Comparison of ENCODE assay signal across 30 mouse cellular contexts in genomic region chr5:111993221-111993620, GRCm38 (mm10).
"Had no signal": no experiment of that assay in that cellular context is flagged by ENCODE, and none has a peak within 500 bp of the region (broad histone marks: within the 10 kb centered on the region; RNA-seq: fewer than 3 reads in every experiment).

No protein-coding gene starts in this region.

- DNase-seq: left cerebral cortex, postnatal 4 days; liver; liver, embryonic 13.5 days; liver, postnatal 0 days; lung, adult 18-20 months; lung, adult 2 months; lung, embryonic 14.5 days; lung, postnatal 10 days; lung, postnatal 14 days; lung, postnatal 36 days; lung, postnatal 4 days had no signal

- H3K27me3 ChIP-seq: limb, embryonic 15.5 days; liver, embryonic 12.5 days; liver, embryonic 13.5 days; liver, embryonic 15.5 days; lung, embryonic 15.5 days; midbrain, embryonic 12.5 days; midbrain, embryonic 13.5 days; midbrain, embryonic 15.5 days had no signal

- H3K4me3 ChIP-seq: limb, embryonic 10.5 days; limb, embryonic 12.5 days; limb, embryonic 13.5 days; limb, embryonic 15.5 days; liver, embryonic 12.5 days; liver, embryonic 13.5 days; liver, embryonic 15.5 days; lung, embryonic 15.5 days; megakaryocyte, embryonic 14.5 days; midbrain, embryonic 10.5 days; midbrain, embryonic 12.5 days; midbrain, embryonic 13.5 days; midbrain, embryonic 15.5 days; myocyte had no signal

- H3K4me1 ChIP-seq: limb, embryonic 12.5 days; limb, embryonic 13.5 days; limb, embryonic 15.5 days; liver, embryonic 12.5 days; liver, embryonic 13.5 days; liver, embryonic 15.5 days; lung, embryonic 15.5 days; megakaryocyte, embryonic 14.5 days; midbrain, embryonic 13.5 days; midbrain, embryonic 15.5 days had no signal

- H3K36me3 ChIP-seq: limb, embryonic 10.5 days; limb, embryonic 12.5 days; limb, embryonic 13.5 days; limb, embryonic 15.5 days; liver, embryonic 12.5 days; liver, embryonic 13.5 days; liver, embryonic 15.5 days; lung, embryonic 15.5 days; midbrain, embryonic 10.5 days; midbrain, embryonic 12.5 days; midbrain, embryonic 13.5 days; midbrain, embryonic 15.5 days had no signal

- H3K4me2 ChIP-seq: limb, embryonic 12.5 days; limb, embryonic 13.5 days; limb, embryonic 15.5 days; liver, embryonic 11.5 days; liver, embryonic 12.5 days; liver, embryonic 13.5 days; liver, embryonic 15.5 days; lung, embryonic 14.5 days; lung, embryonic 15.5 days; midbrain, embryonic 11.5 days; midbrain, embryonic 12.5 days; midbrain, embryonic 13.5 days; midbrain, embryonic 15.5 days had no signal

- ATAC-seq: liver, embryonic 12.5 days; liver, postnatal 0 days; lung, postnatal 0 days; midbrain, embryonic 15.5 days; midbrain, embryonic 16.5 days had no signal

- H3K9me3 ChIP-seq: limb, embryonic 10.5 days; limb, embryonic 12.5 days; limb, embryonic 13.5 days; limb, embryonic 15.5 days; liver, embryonic 12.5 days; liver, embryonic 13.5 days; liver, embryonic 15.5 days; lung, embryonic 15.5 days; megakaryocyte, embryonic 14.5 days; midbrain, embryonic 10.5 days; midbrain, embryonic 12.5 days; midbrain, embryonic 13.5 days; midbrain, embryonic 15.5 days had no signal

- H3K9ac ChIP-seq: limb, embryonic 12.5 days; limb, embryonic 13.5 days; limb, embryonic 15.5 days; liver, embryonic 12.5 days; liver, embryonic 13.5 days; liver, embryonic 14.5 days; liver, embryonic 15.5 days; liver, postnatal 0 days; lung, embryonic 14.5 days; lung, embryonic 15.5 days; midbrain, embryonic 12.5 days; midbrain, embryonic 13.5 days; midbrain, embryonic 15.5 days had no signal

- H3K27ac ChIP-seq: limb, embryonic 10.5 days; limb, embryonic 12.5 days; limb, embryonic 13.5 days; limb, embryonic 15.5 days; liver, embryonic 12.5 days; liver, embryonic 13.5 days; liver, embryonic 14.5 days; liver, embryonic 15.5 days; lung, embryonic 15.5 days; macrophage; midbrain, embryonic 10.5 days; midbrain, embryonic 12.5 days; midbrain, embryonic 13.5 days; midbrain, embryonic 15.5 days had no signal
